Mouse (Mus musculus) embryonic facial prominence, embryonic 10.5 days (tissue): Measurements from ENCODE around the gene Gba2. TPM values are rescaled to one million over a fixed set of nuclear protein-coding genes. Genes with fewer than 3 reads are reported as not detected.

ENCODE experiments used
- DNase-seq: peaks from one replicate; pipeline ENCODE4 v3.0.0-alpha.2; 2017; ENCODE audit warnings: low spot score
- H3K27ac ChIP-seq: fragments of 300-500 bp; sonication (generic); replicated peaks from 2 replicates; pipeline ENCODE4 v1.5.1; 2016; ENCODE audit warnings: mild to moderate bottlenecking
- H3K27me3 ChIP-seq: fragments of 300-500 bp; sonication (generic); replicated peaks from 2 replicates; pipeline ENCODE4 v1.6.1; 2016; ENCODE audit warnings: low read depth, mild to moderate bottlenecking; ENCODE audit not compliant: poor library complexity, severe bottlenecking
- H3K36me3 ChIP-seq: fragments of 300-500 bp; sonication (generic); replicated peaks from 2 replicates; pipeline ENCODE4 v1.6.1; 2016; ENCODE audit warnings: mild to moderate bottlenecking, moderate library complexity
- H3K4me1 ChIP-seq: fragments of 300-500 bp; sonication (generic); 2 replicates; pipeline ENCODE4 v1.6.1; 2016
- H3K4me3 ChIP-seq: fragments of 300-500 bp; sonication (generic); 2 replicates; pipeline ENCODE4 v1.5.1; 2016; ENCODE audit warnings: mild to moderate bottlenecking, moderate library complexity
- H3K9me3 ChIP-seq: fragments of 300-500 bp; sonication (generic); 2 replicates; pipeline ENCODE4 v1.6.1; 2016; ENCODE audit warnings: mild to moderate bottlenecking
- WGBS: fragments of 180-500 bp; shearing (Covaris S2); methylation state at CpG from one replicate; pipeline ENCODE4 v1.1.7; 2016; 5-methylcytosine and 5-hydroxymethylcytosine counted together
- polyA plus RNA-seq: library from polyadenylated mRNA; unstranded; fragments of >200 nt; fragmentation: Nextera tagmentation; extraction: Ambion mirVana; gene quantifications from 2 replicates; pipeline ENCODE4 v1.2.1, GENCODE M21; 2016

Gene Gba2
- polyA plus RNA-seq, 1 experiment from 2014 or later: 28.0 TPM

DNA sequence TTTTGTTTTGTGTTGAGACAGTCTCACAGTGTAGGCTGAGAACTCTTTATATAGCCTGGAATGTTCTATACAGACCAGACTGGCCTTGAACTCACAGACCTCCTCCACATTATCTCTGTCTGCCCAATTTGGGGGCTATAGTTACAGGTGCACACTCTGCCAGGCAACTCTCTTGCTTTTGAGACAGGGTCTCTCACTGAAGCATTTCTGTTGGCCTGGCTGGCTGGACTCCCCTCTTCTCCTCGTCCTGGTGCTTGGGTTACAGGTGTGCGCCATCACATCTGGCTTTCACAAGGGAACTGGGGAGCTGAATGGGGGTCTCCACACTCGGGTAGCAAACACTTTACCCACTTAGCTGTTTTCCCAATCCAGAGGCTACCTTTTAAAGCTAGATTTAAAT lies 13.3 kb upstream of the Gba2 start:
- Histone ChIP-seq H3K27ac (no peak overlapping the region), H3K9me3 (no peaks in the 10 kb centered on the region), H3K4me3 (no peak overlapping the region), H3K36me3 (no peaks in the 10 kb centered on the region), H3K27me3 (no peaks in the 10 kb centered on the region), H3K4me1 (peaks cover 8% of the 10 kb centered on the region; the same call in 1 of the 2 replicates)
- WGBS: 78% methylated on average over 3 of the region's 3 CpGs
- no peak for DNase-seq

DNA sequence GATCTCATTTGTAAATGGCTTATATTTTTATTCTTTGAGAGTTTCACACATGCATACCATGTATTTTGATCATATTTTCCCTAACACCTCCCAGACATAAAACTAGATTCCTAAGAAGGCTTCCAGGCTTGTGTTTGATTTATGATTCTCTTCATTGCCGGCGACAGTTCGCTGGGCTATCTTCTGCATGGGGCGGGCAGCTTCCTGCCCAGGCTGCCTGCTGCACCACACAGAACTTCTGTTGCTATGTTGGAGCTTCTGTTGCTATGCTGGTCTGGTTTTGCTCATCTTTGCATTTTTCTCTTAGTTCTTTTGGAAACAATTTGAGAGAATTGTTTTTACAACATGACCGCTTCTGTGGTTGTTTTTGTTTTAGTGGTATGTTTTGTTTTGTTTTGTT lies 12.9 kb upstream of the Gba2 start:
- H3K27me3 ChIP-seq: no peaks in the 10 kb centered on the region
- WGBS: 88% methylated on average over 5 of the region's 5 CpGs
- no peak overlapping the region for H3K4me3 ChIP-seq
- DNase-seq: no peak
- peaks cover 8% of the 10 kb centered on the region; the same call in 1 of the 2 replicates for H3K4me1 ChIP-seq
- H3K27ac ChIP-seq: no peak overlapping the region
- H3K9me3 ChIP-seq: no peaks in the 10 kb centered on the region
- H3K36me3 ChIP-seq: no peaks in the 10 kb centered on the region

DNA sequence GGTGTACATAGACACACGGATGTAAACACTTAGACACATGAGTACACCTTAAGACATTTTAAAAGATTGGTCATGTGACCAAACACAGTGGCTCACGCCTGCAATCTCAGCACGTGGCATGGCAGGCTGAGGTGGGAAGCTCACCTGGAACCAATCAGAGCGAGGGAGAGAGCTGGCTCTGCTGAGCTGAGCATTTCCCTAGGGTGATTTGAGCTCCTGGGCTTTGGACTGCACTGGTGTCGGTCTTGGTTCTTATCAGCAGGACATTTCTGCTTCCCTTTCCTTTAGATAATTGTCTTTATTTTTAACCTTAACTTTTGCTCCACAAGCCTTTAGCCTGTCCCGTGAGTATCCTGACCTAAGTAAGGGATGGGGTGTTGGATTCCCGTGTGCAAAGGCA lies 9.0 kb upstream of the Gba2 start:
- H3K36me3 ChIP-seq: peaks cover 22% of the 10 kb centered on the region
- H3K27ac ChIP-seq: no peak overlapping the region
- H3K9me3 ChIP-seq: no peaks in the 10 kb centered on the region
- WGBS: 52% methylated on average over 7 of the region's 7 CpGs
- peaks cover 33% of the 10 kb centered on the region for H3K4me1 ChIP-seq
- H3K4me3 ChIP-seq: no peak overlapping the region
- no peaks in the 10 kb centered on the region for H3K27me3 ChIP-seq
- no peak for DNase-seq

DNA sequence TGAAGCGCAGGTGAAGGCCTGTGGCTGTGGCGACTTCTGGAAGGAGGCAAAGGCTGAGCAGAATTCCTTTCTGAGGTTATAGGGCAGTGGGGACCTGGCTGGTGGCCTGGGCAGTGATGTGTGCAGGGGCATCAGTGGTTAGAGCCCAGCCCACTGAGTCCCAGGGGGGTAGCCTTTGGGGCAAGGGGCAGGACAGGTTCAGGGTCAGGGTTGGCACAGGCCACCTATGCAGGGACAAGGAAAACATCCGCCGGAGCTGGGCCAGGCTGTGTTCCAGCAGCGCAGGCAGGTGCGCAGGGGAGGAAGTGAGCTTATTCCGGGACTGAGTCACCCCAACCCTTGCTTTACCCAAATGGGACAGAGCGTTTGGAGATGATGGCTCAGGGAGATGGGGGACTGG lies 7.7 kb upstream of the Gba2 start:
- no peak for DNase-seq
- H3K4me1 ChIP-seq: peaks cover 33% of the 10 kb centered on the region
- H3K27ac ChIP-seq: no peak overlapping the region
- no peaks in the 10 kb centered on the region for H3K9me3 ChIP-seq
- no peak overlapping the region for H3K4me3 ChIP-seq
- H3K27me3 ChIP-seq: no peaks in the 10 kb centered on the region
- 75% methylated on average over 8 of the region's 8 CpGs for WGBS
- peaks cover 34% of the 10 kb centered on the region for H3K36me3 ChIP-seq

DNA sequence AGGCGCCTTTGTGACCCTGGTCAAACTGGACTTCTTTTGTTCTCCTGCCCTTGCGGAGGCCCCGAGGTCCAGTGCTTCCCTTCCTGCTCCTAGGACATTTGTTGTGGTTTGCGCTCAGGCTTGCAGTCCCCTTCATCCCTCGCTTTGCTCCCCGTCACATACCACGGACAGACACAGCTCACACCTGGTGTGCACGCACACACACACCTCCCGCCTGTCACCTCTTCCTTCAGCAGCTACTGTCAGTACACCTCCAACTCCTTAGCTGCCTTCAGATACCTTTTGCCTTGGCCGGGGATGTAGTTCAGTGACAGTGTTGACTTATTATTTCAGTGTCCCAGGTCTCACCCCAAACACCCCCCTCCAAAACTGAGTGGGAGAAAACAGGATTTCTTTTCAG lies 7.0 kb upstream of the Gba2 start:
- Histone ChIP-seq H3K9me3 (no peaks in the 10 kb centered on the region), H3K36me3 (peaks cover 42% of the 10 kb centered on the region), H3K27ac (no peak overlapping the region), H3K4me3 (no peak overlapping the region), H3K27me3 (no peaks in the 10 kb centered on the region), H3K4me1 (peaks cover 33% of the 10 kb centered on the region)
- WGBS: 39% methylated on average over 10 of the region's 10 CpGs
- DNase-seq: no peak

DNA sequence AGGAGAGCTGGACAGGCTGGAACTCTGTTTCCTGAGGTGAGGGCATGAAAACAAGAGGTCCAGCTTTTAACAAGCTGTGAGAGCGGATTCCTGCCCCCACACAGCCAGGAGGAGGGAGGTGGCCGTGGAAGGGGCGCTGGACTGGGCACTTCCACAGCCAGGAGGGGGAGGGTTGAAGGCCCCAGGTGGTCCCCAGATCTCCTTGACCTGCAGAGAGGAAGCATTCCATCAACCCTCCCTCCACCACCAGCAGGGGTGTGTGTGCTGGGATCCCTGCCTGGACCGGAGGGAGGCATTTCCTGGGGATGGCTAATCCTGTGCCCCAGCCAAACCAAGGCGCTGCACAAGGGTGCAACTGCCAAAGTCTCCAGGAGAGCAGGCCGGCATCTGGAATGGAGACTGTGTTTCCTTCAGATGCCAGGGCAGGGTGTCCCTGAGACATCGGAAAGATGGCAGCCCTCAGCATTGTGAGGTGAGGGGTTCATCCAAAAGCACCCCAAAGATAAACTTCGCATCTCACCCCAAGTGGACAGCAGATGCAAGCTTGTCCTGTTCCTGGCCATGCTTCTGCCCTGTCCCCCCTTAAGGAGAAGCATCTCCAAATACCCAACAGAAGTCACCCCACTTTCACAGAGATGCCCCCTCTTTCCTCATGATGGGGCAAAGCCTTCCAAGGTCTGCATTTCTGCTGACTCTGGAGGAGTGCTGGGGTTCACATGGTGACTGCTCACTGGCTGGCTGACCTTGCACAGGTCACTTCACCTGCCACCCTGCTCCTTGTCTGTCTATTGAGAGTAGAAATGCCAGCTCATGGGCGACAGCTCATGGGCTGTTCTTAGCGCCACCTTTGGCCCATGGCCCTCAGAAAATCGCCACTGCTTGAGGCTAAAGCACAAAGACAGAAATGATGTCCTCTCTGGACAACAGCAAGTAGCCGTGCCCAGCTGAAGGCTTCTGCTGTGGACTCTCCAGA lies 6.1 kb upstream of the Gba2 start, which contains the start of gene Msmp:
Gene Msmp, minus strand, starts transcription at position 51 of the 973 bp plus-strand sequence.
- Histone ChIP-seq H3K27ac (no peak within 1 kb of the TSS), H3K9me3 (no peaks in the 10 kb centered on the region), H3K4me3 (no peak within 1 kb of the TSS), H3K4me1 (peaks cover 39% of the 10 kb centered on the region), H3K36me3 (peaks cover 48% of the 10 kb centered on the region), H3K27me3 (no peaks in the 10 kb centered on the region)
- WGBS: 61% methylated on average over 12 of the region's 12 CpGs
- DNase-seq: no peak

DNA sequence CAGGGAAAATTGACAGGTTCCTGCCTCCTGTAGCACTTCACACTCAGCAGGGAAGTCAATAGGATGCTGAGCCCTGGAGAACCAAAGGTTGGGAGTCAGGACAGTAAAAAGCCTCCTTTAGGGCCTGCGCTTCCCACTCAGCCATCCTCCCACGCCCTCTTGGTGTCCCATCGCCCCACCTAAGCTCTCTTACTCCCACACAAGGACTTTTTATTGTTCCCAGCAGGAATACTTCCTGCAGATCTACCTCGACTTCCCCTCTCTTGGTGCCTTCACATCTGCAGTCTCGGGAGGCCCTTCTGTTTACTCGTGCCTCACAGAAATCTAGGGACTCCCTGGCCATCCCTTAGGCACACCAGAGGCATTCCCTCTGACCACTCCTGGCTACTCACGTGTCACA lies 4.7 kb upstream of the Gba2 start:
- Histone ChIP-seq H3K4me1 (peaks cover 45% of the 10 kb centered on the region), H3K27ac (no peak overlapping the region), H3K36me3 (peaks cover 48% of the 10 kb centered on the region), H3K4me3 (no peak overlapping the region), H3K9me3 (no peaks in the 10 kb centered on the region), H3K27me3 (no peaks in the 10 kb centered on the region)
- no peak for DNase-seq
- WGBS: 78% methylated on average over 7 of the region's 7 CpGs

DNA sequence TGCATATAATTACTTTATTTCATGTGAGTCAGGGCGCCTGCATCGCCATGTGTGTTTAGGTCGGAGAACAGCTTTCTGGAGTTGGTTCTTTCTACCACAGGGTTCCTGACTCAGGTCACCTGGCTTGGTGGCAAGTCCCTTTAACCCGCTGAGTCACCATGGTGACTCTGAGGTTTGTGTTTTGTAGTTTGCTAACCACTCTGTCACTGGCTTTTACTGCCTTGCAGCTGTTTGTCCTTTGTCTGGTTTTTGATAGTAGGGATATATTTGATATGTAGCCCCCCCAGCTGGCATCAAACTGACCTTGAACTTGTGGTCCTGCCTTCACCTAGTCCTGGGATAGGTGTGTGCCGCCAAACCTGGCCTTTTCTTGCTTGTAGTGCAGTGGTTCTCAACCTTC lies 3.6 kb upstream of the Gba2 start:
- peaks cover 50% of the 10 kb centered on the region for H3K4me1 ChIP-seq
- no peaks in the 10 kb centered on the region for H3K9me3 ChIP-seq
- no peak overlapping the region for H3K27ac ChIP-seq
- no peaks in the 10 kb centered on the region for H3K27me3 ChIP-seq
- no peak for DNase-seq
- 92% methylated on average over 5 of the region's 5 CpGs for WGBS
- H3K4me3 ChIP-seq: no peak overlapping the region
- H3K36me3 ChIP-seq: peaks cover 48% of the 10 kb centered on the region

DNA sequence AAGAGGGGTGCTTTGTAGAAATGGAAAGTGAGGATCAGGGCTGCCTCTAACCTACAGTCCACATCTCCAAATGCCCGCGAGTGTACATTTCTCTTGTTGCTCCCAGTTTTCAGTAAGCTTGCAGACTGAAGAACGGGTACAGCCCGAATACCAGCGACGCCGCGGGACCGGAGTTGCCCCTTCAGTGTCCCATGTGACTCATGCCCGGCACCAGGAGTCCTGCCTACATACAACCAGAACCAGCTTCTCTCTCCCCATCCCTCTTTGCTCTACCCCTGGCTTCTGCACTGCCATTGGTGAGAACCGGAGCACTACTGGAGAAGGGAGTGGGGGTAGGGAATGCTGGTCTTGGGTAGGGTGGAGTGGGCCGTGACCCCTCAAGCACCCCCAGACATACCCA lies 2.7 kb upstream of the Gba2 start:
- Histone ChIP-seq H3K27ac (no peak overlapping the region), H3K4me1 (peaks cover 57% of the 10 kb centered on the region), H3K36me3 (peaks cover 48% of the 10 kb centered on the region), H3K4me3 (no peak overlapping the region), H3K9me3 (no peaks in the 10 kb centered on the region), H3K27me3 (no peaks in the 10 kb centered on the region)
- no peak for DNase-seq
- 92% methylated on average over 12 of the region's 12 CpGs for WGBS

DNA sequence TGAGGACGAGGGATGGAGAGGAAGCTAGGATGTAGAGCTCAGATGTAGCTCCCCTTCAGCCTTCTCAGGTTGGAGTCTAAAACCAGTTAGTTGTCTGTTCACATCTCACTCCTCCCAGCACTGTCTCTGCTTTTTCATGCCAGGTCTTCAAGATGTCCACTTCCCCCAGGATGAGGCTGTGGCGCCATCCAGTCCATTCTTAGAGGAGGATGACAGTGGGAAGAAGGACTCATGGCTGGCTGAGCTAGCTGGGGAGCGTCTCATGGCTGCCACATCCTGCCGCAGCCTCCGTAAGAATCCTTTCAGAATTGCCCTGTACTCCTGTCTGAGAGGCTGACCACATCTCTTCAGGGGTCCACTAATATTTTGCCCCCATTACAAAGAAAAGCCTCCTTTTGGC lies 2.0 kb upstream of the Gba2 start:
- H3K9me3 ChIP-seq: no peaks in the 10 kb centered on the region
- WGBS: 93% methylated on average over 5 of the region's 5 CpGs

DNA sequence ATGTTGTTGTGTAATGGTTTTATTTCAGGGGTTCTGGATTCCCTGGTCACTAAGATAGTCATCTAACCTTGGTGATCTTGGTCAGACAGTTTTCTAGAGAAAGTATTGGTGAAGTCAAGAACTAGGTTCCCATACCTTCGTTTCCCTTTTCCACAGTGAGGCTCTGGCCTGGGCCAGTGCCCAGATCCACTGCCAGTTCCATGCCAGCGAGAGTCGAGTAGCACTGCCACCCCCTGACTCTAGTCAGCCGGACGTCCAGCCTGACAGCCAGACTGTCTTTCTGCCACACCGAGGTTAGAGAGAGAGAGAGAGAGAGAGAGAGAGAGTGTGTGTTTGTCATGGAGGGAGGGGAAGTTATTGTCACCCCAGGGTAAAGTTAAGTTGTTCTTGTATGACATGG lies 1.1 kb upstream of the Gba2 start:
- Histone ChIP-seq H3K36me3 (peaks cover 53% of the 10 kb centered on the region), H3K27ac (no peak overlapping the region), H3K9me3 (no peaks in the 10 kb centered on the region), H3K27me3 (no peaks in the 10 kb centered on the region), H3K4me1 (peaks cover 52% of the 10 kb centered on the region), H3K4me3 (peak overlapping the region; percentile 95)
- no peak for DNase-seq
- 89% methylated on average over 6 of the region's 6 CpGs for WGBS

More for the DNA sequence above, 2.0 kb upstream of the Gba2 start:
- Histone ChIP-seq H3K27me3 (no peaks in the 10 kb centered on the region), H3K27ac (no peak overlapping the region), H3K36me3 (peaks cover 48% of the 10 kb centered on the region), H3K4me3 (no peak overlapping the region), H3K4me1 (peaks cover 57% of the 10 kb centered on the region)
- no peak for DNase-seq

DNA sequence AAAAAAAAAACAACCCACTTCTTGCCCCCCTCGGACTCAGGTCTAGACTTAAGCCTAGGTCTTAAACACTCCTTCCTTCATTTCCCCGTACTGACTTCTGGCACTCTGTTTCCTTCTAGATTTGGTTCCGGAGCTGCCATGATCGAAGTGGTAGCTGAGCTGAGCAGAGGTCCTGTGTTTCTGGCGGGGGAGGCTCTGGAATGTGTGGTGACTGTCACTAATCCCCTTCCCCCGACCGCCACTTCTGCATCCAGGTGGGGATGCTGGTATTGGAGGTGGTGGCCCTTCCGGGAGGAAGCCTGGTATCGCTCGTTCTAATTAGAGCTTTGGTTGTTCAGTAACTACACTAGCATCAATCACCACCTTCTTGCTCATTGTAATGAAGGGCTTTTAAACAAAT lies 583 bp upstream of the Gba2 start:
- DNase-seq: no peak
- Histone ChIP-seq H3K36me3 (peaks cover 51% of the 10 kb centered on the region), H3K4me3 (peak overlapping the region; percentile 95), H3K9me3 (no peaks in the 10 kb centered on the region), H3K27me3 (no peaks in the 10 kb centered on the region), H3K4me1 (peaks cover 48% of the 10 kb centered on the region), H3K27ac (peak overlapping the region; percentile 95)
- WGBS: 7% methylated on average over 10 of the region's 10 CpGs

DNA sequence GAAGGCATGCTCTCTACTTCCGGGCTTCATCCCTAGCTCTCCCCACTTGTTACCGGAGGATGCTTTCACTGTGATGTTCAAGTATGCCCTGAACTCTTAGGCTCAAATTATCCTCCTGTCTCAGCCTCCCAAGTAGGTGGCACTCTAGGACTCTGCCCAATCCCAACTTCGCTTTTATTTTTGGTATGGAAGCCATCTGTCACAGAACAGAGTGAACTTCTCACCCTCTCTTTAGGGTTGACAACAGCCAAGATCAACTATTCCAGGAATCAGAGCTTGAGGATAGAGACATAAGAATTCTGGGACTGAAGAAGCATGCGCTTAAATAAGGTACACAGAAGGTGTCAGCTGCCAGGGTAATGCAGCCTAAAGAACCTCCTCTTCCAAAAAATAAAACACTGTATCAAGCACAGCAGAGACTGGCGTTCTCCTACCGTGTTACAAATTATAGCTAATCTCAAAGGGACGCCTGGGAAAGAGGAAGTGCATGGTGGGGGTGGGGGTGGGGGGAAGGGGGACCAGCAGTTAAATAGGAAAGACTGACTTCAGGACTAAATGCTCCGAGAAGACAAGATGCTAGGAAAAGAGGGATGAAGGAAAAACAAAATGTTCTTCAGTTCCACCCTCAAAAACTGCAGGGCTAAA lies 1.3 kb downstream of the Gba2 start:
- 52% methylated on average over 8 of the region's 8 CpGs for WGBS
- no peaks in the 10 kb centered on the region for H3K9me3 ChIP-seq
- peaks cover 51% of the 10 kb centered on the region for H3K36me3 ChIP-seq
- peak overlapping the region; percentile 95 for H3K4me3 ChIP-seq
- H3K27me3 ChIP-seq: no peaks in the 10 kb centered on the region
- H3K27ac ChIP-seq: peak overlapping the region; percentile 95; the same call in 1 of the 2 replicates
- peaks cover 43% of the 10 kb centered on the region for H3K4me1 ChIP-seq
- DNase-seq: no peak
